Mouse (Mus musculus): ENCODE data around the gene Dtx4. TPM values are rescaled to one million over a fixed set of nuclear protein-coding genes. Genes with fewer than 3 reads are reported as not detected.

The Dtx4 gene
- polyA plus RNA-seq, 1 experiment = 13.8 TPM

DNA sequence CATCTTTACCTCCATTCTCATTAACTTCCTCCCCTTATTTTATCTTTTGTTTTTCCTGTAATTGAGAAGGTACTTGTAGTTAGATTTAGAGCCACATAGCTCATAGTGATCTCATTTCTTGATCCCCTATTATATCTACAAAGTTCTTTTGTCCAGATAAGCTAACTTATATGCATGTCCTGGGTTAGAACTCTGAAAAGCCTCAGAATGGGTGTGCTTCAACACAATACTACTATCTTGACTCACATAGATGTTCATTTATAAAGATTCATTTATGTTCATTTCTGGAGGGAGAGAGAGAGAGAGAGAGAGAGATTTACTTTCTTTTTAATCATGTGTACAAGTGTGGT, 17.3 kb upstream of the Dtx4 start:
- no peak for DNase-seq
- H3K4me1 ChIP-seq (ENCODE audit: control insufficient read depth, insufficient read depth, low read length) = no peaks in the 10 kb centered on the region
- no peak for TF ChIP-seq CTCF (IDR thresholded peaks at IDR 0.05; ENCODE audit: insufficient read depth, low read length)
- TF ChIP-seq POLR2A (IDR thresholded peaks at IDR 0.05; ENCODE audit: borderline replicate concordance, extremely low read depth, low read depth, low read length) = no peak
- no peak overlapping the region for H3K4me3 ChIP-seq (replicated peaks; ENCODE audit: extremely low read depth, low read depth, low read length)

DNA sequence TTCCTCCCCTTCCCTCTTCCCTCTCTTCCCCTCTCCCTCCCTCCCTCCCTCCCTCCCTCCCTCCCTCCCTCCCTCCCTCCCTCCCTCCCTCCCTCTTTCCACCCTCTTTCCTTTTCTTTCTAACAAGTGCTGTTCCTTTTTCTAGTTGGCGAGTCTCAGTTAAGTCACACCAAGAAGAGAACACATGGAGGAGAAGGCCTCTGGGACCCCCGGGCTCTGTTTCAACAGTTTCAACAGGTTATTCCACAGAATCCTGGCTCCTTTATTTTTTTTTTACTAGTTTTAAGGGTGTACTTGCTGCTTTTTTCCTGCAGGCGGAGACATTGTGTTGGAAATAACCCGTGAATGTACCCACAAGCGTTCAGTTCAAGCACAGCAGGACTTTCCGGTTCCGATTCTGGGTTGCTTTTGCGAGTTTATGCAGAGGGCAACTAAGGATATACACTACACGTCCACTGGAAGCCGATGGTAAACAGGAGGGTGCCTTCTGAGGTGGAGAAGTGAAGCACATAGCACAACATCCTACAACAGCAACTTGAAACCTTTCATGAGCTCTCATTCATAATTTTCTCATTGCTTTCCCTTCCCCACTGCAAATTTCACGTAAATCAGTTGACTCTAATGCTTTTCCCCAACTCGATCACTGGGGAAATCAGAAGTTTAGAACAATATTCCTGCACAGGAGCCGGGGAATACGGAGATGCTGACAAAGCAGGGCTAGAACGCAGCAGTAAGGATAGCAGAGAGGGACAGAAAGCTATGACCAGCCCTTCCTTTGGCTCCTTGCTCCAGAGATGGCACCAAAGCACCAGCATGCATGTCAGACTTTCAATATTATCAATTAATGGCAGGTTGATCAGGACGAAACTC, 16.7 kb upstream of the Dtx4 start:
- DNase-seq = peak; percentile 52
- TF ChIP-seq POLR2A (IDR thresholded peaks at IDR 0.05; ENCODE audit: borderline replicate concordance, extremely low read depth, low read depth, low read length) (no peak), CTCF (IDR thresholded peaks at IDR 0.05; ENCODE audit: insufficient read depth, low read length) (peak; percentile 42)
- peak overlapping the region; percentile 10 for H3K4me3 ChIP-seq (replicated peaks; ENCODE audit: extremely low read depth, low read depth, low read length)
- WGBS = 1% methylated on average over 16 of the region's 16 CpGs
- H3K4me1 ChIP-seq (ENCODE audit: control insufficient read depth, insufficient read depth, low read length) = no peaks in the 10 kb centered on the region

DNA sequence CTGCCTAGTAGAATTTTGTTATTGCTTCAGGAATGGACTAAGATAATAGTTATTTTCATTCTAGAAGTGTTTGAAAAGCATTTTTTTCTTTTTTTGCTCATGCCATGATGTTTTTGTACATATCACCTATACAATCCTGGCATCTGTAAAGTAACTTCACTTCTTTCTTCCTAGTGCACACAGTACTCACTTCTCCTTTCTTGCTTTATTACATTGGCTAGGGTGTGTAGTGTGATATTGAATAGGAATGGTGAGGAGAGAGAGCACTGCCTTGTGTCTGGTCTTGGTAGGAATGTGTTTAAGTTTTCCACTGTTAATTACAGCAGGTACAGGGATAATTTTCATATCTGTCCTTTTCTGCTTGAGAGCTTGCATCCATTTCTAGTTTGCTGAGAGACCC, 13.4 kb upstream of the Dtx4 start:
- no peak for DNase-seq
- H3K4me1 ChIP-seq (ENCODE audit: control insufficient read depth, insufficient read depth, low read length) = no peaks in the 10 kb centered on the region
- no peak for TF ChIP-seq CTCF (IDR thresholded peaks at IDR 0.05; ENCODE audit: insufficient read depth, low read length)
- TF ChIP-seq POLR2A (IDR thresholded peaks at IDR 0.05; ENCODE audit: borderline replicate concordance, extremely low read depth, low read depth, low read length) = no peak
- H3K4me3 ChIP-seq (replicated peaks; ENCODE audit: extremely low read depth, low read depth, low read length) = no peak overlapping the region

DNA sequence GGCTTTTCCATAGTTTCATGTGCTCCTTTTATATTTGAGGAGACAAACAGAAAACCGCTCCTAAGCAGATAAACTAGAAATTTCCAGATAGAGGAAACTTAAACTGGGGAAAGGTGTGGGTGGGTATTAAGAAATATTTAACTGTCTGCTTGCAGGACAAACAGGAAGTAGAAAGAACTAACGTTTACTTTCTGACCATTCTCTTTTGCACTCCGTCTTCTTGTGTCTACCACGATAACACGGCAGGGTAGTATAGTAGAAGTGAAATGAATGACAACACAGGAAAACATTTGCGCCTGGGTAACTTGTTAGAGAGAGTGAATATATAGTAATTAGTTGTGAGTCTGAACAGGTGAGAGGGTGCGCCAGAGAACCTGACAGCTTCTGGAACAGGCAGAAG, 1.5 kb upstream of the Dtx4 start:
- no peak for DNase-seq
- no peak for TF ChIP-seq CTCF (IDR thresholded peaks at IDR 0.05; ENCODE audit: insufficient read depth, low read length)
- TF ChIP-seq POLR2A (IDR thresholded peaks at IDR 0.05; ENCODE audit: borderline replicate concordance, extremely low read depth, low read depth, low read length) = no peak
- WGBS = 80% methylated on average over 7 of the region's 7 CpGs
- Histone ChIP-seq H3K4me3 (replicated peaks; ENCODE audit: extremely low read depth, low read depth, low read length) (no peak overlapping the region), H3K4me1 (ENCODE audit: control insufficient read depth, insufficient read depth, low read length) (no peaks in the 10 kb centered on the region; the same call in 1 of the 2 replicates)

DNA sequence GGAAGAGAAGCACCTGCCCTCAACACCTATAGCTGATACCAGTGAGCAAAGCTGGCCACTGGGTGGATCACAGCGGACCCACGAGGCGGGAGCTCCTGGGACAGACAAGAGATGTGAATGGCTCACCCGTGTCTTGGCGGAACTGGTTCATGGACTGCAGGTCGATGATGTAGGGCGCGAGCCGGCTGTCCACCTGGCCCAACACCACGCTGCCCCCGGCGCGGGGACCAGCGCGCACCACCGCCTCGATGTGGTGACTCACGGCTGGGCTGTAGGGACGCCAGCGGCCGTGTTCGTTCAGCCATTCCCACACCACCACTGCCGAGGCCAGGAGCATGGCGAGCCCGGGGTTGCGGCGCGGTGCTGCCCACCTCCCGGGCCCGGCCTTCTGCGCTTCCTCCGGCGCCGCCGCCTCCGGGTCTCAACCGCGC, 358 bp downstream of the Dtx4 start:
- WGBS = 2% methylated on average over 37 of the region's 38 CpGs
- TF ChIP-seq CTCF (IDR thresholded peaks at IDR 0.05; ENCODE audit: insufficient read depth, low read length) (no peak), POLR2A (IDR thresholded peaks at IDR 0.05; ENCODE audit: borderline replicate concordance, extremely low read depth, low read depth, low read length) (no peak)
- no peaks in the 10 kb centered on the region; the same call in 1 of the 2 replicates for H3K4me1 ChIP-seq (ENCODE audit: control insufficient read depth, insufficient read depth, low read length)
- peak overlapping the region; percentile 70 for H3K4me3 ChIP-seq (replicated peaks; ENCODE audit: extremely low read depth, low read depth, low read length)
- DNase-seq = peak; percentile 54

DNA sequence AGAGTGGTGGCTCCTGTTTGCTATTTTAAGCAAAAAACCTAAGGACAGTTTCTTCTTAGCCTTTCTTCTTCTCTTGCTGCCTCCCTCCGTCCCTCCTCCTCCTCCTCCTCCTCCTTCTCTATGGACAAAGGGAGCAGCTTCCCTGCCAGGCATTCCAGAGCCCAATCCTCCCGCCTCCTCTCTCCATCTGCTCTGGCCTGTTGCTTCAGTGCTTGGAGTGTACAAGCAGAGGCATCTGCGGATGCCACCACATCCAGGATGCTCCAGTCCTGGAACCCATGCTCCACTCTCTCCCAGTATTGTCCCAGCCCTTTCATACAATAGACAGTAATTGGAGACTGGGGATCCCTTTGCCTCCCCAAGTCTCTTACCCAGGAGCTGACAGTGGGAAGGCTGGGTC, 1.1 kb downstream of the Dtx4 start:
- 45% methylated on average over 3 of the region's 3 CpGs for WGBS
- no peaks in the 10 kb centered on the region; the same call in 1 of the 2 replicates for H3K4me1 ChIP-seq (ENCODE audit: control insufficient read depth, insufficient read depth, low read length)
- TF ChIP-seq POLR2A (IDR thresholded peaks at IDR 0.05; ENCODE audit: borderline replicate concordance, extremely low read depth, low read depth, low read length) = no peak
- no peak for TF ChIP-seq CTCF (IDR thresholded peaks at IDR 0.05; ENCODE audit: insufficient read depth, low read length)
- peak overlapping the region; percentile 29 for H3K4me3 ChIP-seq (replicated peaks; ENCODE audit: extremely low read depth, low read depth, low read length)
- no peak for DNase-seq

DNA sequence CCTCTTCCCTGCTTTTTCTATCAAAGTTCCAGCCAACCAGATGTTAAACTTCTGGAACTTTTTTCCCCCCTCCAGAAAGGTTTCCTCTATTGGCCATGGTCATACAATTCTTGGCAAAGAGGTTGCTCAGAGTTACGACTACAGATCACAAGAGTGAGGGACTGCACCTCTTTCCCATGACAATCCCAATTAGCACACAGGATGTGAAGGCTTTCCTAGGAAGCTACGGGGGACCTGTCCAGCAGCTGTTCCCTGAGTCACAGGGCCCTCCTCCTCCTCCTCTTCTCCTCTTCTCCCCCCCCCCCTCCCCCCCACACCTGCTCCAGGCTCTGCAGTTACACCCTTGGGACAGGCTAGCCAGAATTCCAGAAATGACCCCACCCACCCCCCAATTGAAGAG, 1.8 kb downstream of the Dtx4 start:
- TF ChIP-seq CTCF (IDR thresholded peaks at IDR 0.05; ENCODE audit: insufficient read depth, low read length) (no peak), POLR2A (IDR thresholded peaks at IDR 0.05; ENCODE audit: borderline replicate concordance, extremely low read depth, low read depth, low read length) (no peak)
- WGBS = 36% methylated on average over 2 of the region's 2 CpGs
- DNase-seq = no peak
- no peak overlapping the region for H3K4me3 ChIP-seq (replicated peaks; ENCODE audit: extremely low read depth, low read depth, low read length)
- no peaks in the 10 kb centered on the region; the same call in 1 of the 2 replicates for H3K4me1 ChIP-seq (ENCODE audit: control insufficient read depth, insufficient read depth, low read length)

DNA sequence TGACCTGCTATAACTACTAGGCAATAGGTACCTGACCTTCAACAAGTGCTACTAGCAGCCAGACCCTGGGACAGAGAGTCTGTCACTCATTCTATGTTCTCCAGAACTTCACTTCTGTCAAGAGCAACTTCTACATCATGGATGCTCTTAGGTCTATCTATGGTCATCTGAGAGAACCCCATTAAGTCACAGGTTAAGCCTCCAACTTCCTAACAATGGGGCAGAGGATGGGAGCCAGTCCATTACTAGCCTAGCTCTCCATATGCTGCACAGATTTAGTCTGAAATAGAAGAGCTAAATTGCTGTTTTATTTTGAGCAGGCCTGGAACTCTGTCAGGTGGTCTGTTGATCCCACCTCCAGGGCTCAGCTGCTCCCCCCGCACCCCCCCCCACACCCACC, 2.3 kb downstream of the Dtx4 start:
- whole genome bisulfite sequencing = 77% methylated on average over 1 of the region's 1 CpGs
- Histone ChIP-seq H3K4me1 (ENCODE audit: control insufficient read depth, insufficient read depth, low read length) (no peaks in the 10 kb centered on the region; the same call in 1 of the 2 replicates), H3K4me3 (replicated peaks; ENCODE audit: extremely low read depth, low read depth, low read length) (no peak overlapping the region)
- TF ChIP-seq POLR2A (IDR thresholded peaks at IDR 0.05; ENCODE audit: borderline replicate concordance, extremely low read depth, low read depth, low read length) (no peak), CTCF (IDR thresholded peaks at IDR 0.05; ENCODE audit: insufficient read depth, low read length) (no peak)
- DNase-seq = no peak

DNA sequence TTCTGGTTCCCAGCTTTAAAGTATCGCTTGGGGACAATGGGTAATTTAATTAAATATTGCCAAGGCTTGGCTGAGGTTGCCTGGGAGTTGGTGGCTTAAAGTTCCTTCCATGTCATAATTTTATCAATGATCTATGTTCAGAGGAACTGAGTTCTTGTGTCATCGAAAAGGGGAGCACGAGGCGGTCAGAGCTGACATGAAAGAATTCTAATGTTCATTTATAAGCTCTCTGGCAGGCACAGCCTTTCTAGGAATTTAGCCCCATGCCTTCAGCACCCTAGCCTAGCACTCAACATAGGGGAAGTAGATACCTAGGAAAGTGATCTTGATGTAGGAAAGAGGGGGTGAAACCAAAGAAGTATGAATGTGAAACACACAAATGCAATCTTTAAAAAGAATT, 2.9 kb downstream of the Dtx4 start:
- no peak for DNase-seq
- TF ChIP-seq POLR2A (IDR thresholded peaks at IDR 0.05; ENCODE audit: borderline replicate concordance, extremely low read depth, low read depth, low read length) = no peak
- TF ChIP-seq CTCF (IDR thresholded peaks at IDR 0.05; ENCODE audit: insufficient read depth, low read length) = no peak
- 63% methylated on average over 4 of the region's 4 CpGs for WGBS
- no peaks in the 10 kb centered on the region; the same call in 1 of the 2 replicates for H3K4me1 ChIP-seq (ENCODE audit: control insufficient read depth, insufficient read depth, low read length)
- H3K4me3 ChIP-seq (replicated peaks; ENCODE audit: extremely low read depth, low read depth, low read length) = no peak overlapping the region

DNA sequence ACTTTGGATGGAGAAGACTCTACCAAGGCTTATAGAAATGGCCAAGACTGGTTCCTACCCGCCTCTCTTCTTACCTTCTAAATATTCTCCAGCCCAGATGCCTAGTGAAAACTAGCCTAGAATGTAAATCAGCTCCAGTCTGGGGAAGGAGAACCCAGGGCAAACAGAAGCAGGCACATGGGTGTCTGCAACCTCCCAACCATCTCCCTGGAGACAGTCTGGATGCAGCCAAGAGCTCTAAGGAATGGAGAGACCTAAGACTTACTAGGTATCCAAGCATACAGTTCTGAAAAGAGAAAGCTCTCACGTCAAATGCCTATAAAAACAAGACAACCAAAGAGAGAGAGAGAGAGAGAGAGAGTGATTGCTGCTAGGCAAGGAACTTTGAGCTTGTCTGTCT, 3.3 kb downstream of the Dtx4 start:
- H3K4me3 ChIP-seq (replicated peaks; ENCODE audit: extremely low read depth, low read depth, low read length) = no peak overlapping the region
- no peaks in the 10 kb centered on the region; the same call in 1 of the 2 replicates for H3K4me1 ChIP-seq (ENCODE audit: control insufficient read depth, insufficient read depth, low read length)
- WGBS = 88% methylated on average over 2 of the region's 2 CpGs
- TF ChIP-seq POLR2A (IDR thresholded peaks at IDR 0.05; ENCODE audit: borderline replicate concordance, extremely low read depth, low read depth, low read length) = no peak
- no peak for TF ChIP-seq CTCF (IDR thresholded peaks at IDR 0.05; ENCODE audit: insufficient read depth, low read length)
- DNase-seq = no peak
